Mouse (Mus musculus) hindbrain, embryonic 14.5 days (tissue): ENCODE data around the gene Ankrd13b. TPM values are rescaled to one million over a fixed set of nuclear protein-coding genes. Genes with fewer than 3 reads are reported as not detected.
"Not testable (repeated sequence)": the region's sequence is repeated elsewhere in the genome, so short reads cannot be mapped to it uniquely, and the experiment has no call there.

Experiments used
- ATAC-seq: fragments of 200-750 bp; cut with Nextera tagmentation; 2 replicates; pipeline ENCODE4 v1.8.0; 2017; ENCODE audit warnings: moderate number of reproducible peaks, mild to moderate bottlenecking, moderate TSS enrichment, moderate library complexity; ENCODE audit not compliant: low FRiP score
- DNase-seq: peaks from one replicate; pipeline ENCODE4 v3.0.0-alpha.2; 2015; ENCODE audit warnings: low spot score
- H3K27ac ChIP-seq: fragments of 300-500 bp; sonication (generic); 2 replicates; pipeline ENCODE4 v1.5.1; 2014; ENCODE audit warnings: mild to moderate bottlenecking, moderate library complexity
- H3K27me3 ChIP-seq: fragments of 300-500 bp; sonication (generic); 2 replicates; pipeline ENCODE4 v1.6.1; 2014; ENCODE audit warnings: mild to moderate bottlenecking, low read length, mixed read lengths; ENCODE audit not compliant: control insufficient read depth, insufficient read depth
- H3K36me3 ChIP-seq: fragments of 300-500 bp; sonication (generic); replicated peaks from 2 replicates; pipeline ENCODE4 v1.6.1; 2014; ENCODE audit not compliant: control insufficient read depth, insufficient read depth
- H3K4me1 ChIP-seq: fragments of 300-500 bp; sonication (generic); replicated peaks from 2 replicates; pipeline ENCODE4 v1.6.1; 2014; ENCODE audit warnings: antibody characterized with exemption, low read length, mixed read lengths; ENCODE audit not compliant: control insufficient read depth, insufficient read depth
- H3K4me2 ChIP-seq: fragments of 300-500 bp; sonication (generic); replicated peaks from 2 replicates; pipeline ENCODE4 v1.6.1; 2014; ENCODE audit warnings: mild to moderate bottlenecking, moderate library complexity
- H3K4me3 ChIP-seq: fragments of 300-500 bp; sonication (generic); replicated peaks from 2 replicates; pipeline ENCODE4 v1.5.1; 2014; ENCODE audit warnings: mild to moderate bottlenecking, low read length
- H3K9ac ChIP-seq: fragments of 300-500 bp; sonication (generic); 2 replicates; pipeline ENCODE4 v1.6.1; 2014
- H3K9me3 ChIP-seq: fragments of 300-500 bp; sonication (generic); 2 replicates; pipeline ENCODE4 v1.6.1; 2016; ENCODE audit warnings: low read length; ENCODE audit not compliant: control insufficient read depth
- WGBS: fragments of 180-500 bp; shearing (Covaris S2); extraction: QIAGEN DNeasy Blood & Tissue Kit; methylation state at CpG from one replicate; pipeline ENCODE4 v1.1.7; 2014; 5-methylcytosine and 5-hydroxymethylcytosine counted together
- polyA plus RNA-seq: library from polyadenylated mRNA; unstranded; fragments of >200 nt; fragmentation: Nextera tagmentation; extraction: Ambion mirVana; gene quantifications from 2 replicates; pipeline ENCODE4 v1.2.1, GENCODE M21; 2014

Gene Ankrd13b
- polyA plus RNA-seq = 44.5 and 45.0 TPM in 2 replicates

GRCm38 (mm10) chr11:77489591-77490235 lies at the start of gene Ankrd13b:
Ankrd13b (minus strand) TSS chr11:77489678.
- Histone ChIP-seq H3K4me2 (peak within 1 kb of the TSS; percentile 88), H3K4me3 (peak within 1 kb of the TSS; percentile 96), H3K36me3 (no peaks in the 10 kb centered on the region), H3K27ac (peak within 1 kb of the TSS; percentile 92), H3K27me3 (no peaks in the 10 kb centered on the region), H3K9ac (peak within 1 kb of the TSS; percentile 99), H3K4me1 (peaks cover 73% of the 10 kb centered on the region), H3K9me3 (no peaks in the 10 kb centered on the region)
- under 1% methylated on average over 51 of the region's 87 CpGs for WGBS
- ATAC-seq (peak; percentile 49), DNase-seq (peak; percentile 82)

- no peaks in the 10 kb centered on the region for H3K27me3 ChIP-seq
- H3K27ac ChIP-seq = no peak overlapping the region
- H3K9ac ChIP-seq = no peak overlapping the region
- DNase-seq (no peak), ATAC-seq (no peak)
- no peaks in the 10 kb centered on the region for H3K9me3 ChIP-seq
- peaks cover 49% of the 10 kb centered on the region for H3K36me3 ChIP-seq
- H3K4me1 ChIP-seq = no peaks in the 10 kb centered on the region
- WGBS = 92% methylated on average over 4 of the region's 4 CpGs
- no peak overlapping the region for H3K4me2 ChIP-seq
- H3K4me3 ChIP-seq = no peak overlapping the region
Observed at GRCm38 (mm10) chr11:77532202-77532846, 42.8 kb upstream of the Ankrd13b start.

- ATAC-seq (no peak), DNase-seq (no peak)
- Histone ChIP-seq H3K36me3 (peaks cover 35% of the 10 kb centered on the region), H3K9ac (no peak overlapping the region), H3K27me3 (no peaks in the 10 kb centered on the region), H3K27ac (no peak overlapping the region), H3K4me1 (no peaks in the 10 kb centered on the region), H3K4me2 (no peak overlapping the region), H3K9me3 (no peaks in the 10 kb centered on the region), H3K4me3 (no peak overlapping the region)
- 92% methylated on average over 2 of the region's 2 CpGs for WGBS
Observed at GRCm38 (mm10) chr11:77530862-77531261, 41.4 kb upstream of the Ankrd13b start.

GRCm38 (mm10) chr11:77529644-77530043 lies 40.2 kb upstream of the Ankrd13b start:
- H3K27ac ChIP-seq = no peak overlapping the region
- H3K9ac ChIP-seq = no peak overlapping the region
- H3K36me3 ChIP-seq = peaks cover 26% of the 10 kb centered on the region
- no peak overlapping the region for H3K4me3 ChIP-seq
- no peaks in the 10 kb centered on the region for H3K4me1 ChIP-seq
- no peaks in the 10 kb centered on the region for H3K9me3 ChIP-seq
- WGBS = 88% methylated on average over 3 of the region's 3 CpGs
- H3K27me3 ChIP-seq = no peaks in the 10 kb centered on the region
- ATAC-seq (no peak), DNase-seq (no peak)
- no peak overlapping the region for H3K4me2 ChIP-seq

- WGBS = 93% methylated on average over 3 of the region's 3 CpGs
- DNase-seq, H3K4me1 ChIP-seq, H3K9me3 ChIP-seq, H3K27ac ChIP-seq, H3K9ac ChIP-seq, H3K4me2 ChIP-seq, H3K4me3 ChIP-seq, ATAC-seq, H3K27me3 ChIP-seq: not testable (repeated sequence)
- H3K36me3 ChIP-seq = peaks cover 19% of the 10 kb centered on the region; the same call in 1 of the 2 replicates
Observed at GRCm38 (mm10) chr11:77528420-77528819, 38.9 kb upstream of the Ankrd13b start.

- Histone ChIP-seq H3K4me2 (no peak overlapping the region), H3K9me3 (no peaks in the 10 kb centered on the region), H3K4me3 (no peak overlapping the region), H3K36me3 (0 out of 2 replicates have a peak, but pooled peaks cover 8% of the 10 kb centered on the region), H3K27me3 (no peaks in the 10 kb centered on the region), H3K9ac (no peak overlapping the region), H3K4me1 (no peaks in the 10 kb centered on the region), H3K27ac (no peak overlapping the region)
- ATAC-seq = no peak
- no peak for DNase-seq
- WGBS = 83% methylated on average over 3 of the region's 3 CpGs
Observed at GRCm38 (mm10) chr11:77525804-77526486, 36.5 kb upstream of the Ankrd13b start.

GRCm38 (mm10) chr11:77520601-77521529 lies 31.4 kb upstream of the Ankrd13b start:
- 43% methylated on average over 5 of the region's 5 CpGs for WGBS
- Histone ChIP-seq H3K27me3 (peaks cover 4% of the 10 kb centered on the region; the same call in 1 of the 2 replicates), H3K9me3 (no peaks in the 10 kb centered on the region), H3K4me1 (peaks cover 7% of the 10 kb centered on the region; the same call in 1 of the 2 replicates), H3K9ac (no peak overlapping the region), H3K4me3 (no peak overlapping the region), H3K27ac (no peak overlapping the region), H3K4me2 (no peak overlapping the region), H3K36me3 (no peaks in the 10 kb centered on the region)
- DNase-seq (no peak), ATAC-seq (no peak)

GRCm38 (mm10) chr11:77519043-77519442 lies 29.6 kb upstream of the Ankrd13b start, which contains the start of gene Gm10392:
Gm10392 (minus strand) TSS chr11:77519198.
- H3K4me1 ChIP-seq = peaks cover 20% of the 10 kb centered on the region
- WGBS = 67% methylated on average over 5 of the region's 5 CpGs
- H3K4me3 ChIP-seq = no peak within 1 kb of the TSS
- H3K9ac ChIP-seq = no peak within 1 kb of the TSS
- H3K27me3 ChIP-seq = peaks cover 20% of the 10 kb centered on the region
- no peaks in the 10 kb centered on the region for H3K36me3 ChIP-seq
- no peak within 1 kb of the TSS for H3K4me2 ChIP-seq
- ATAC-seq (no peak), DNase-seq (no peak)
- no peak within 1 kb of the TSS for H3K27ac ChIP-seq
- no peaks in the 10 kb centered on the region for H3K9me3 ChIP-seq
